Mouse (Mus musculus) E14TG2a.4 (cell line): ENCODE data around the gene Atad1.
"Not testable (repeated sequence)": the region's sequence is repeated elsewhere in the genome, so short reads cannot be mapped to it uniquely, and the experiment has no call there.

Experiments
- H3K27me3 ChIP-seq: 2 replicates; pipeline ENCODE4 v1.6.1; 2014; ENCODE audit warnings: low read length, control low read depth; ENCODE audit not compliant: insufficient read depth
- H3K36me3 ChIP-seq: 2 replicates; pipeline ENCODE4 v1.6.1; 2014; ENCODE audit warnings: low read length, control low read depth; ENCODE audit not compliant: insufficient read depth
- H3K4me1 ChIP-seq: replicated peaks from 2 replicates; pipeline ENCODE4 v1.6.1; 2014; ENCODE audit warnings: low read depth, low read length, control low read depth
- H3K4me3 ChIP-seq: replicated peaks from 2 replicates; pipeline ENCODE4 v1.5.1; 2014; ENCODE audit warnings: mild to moderate bottlenecking, low read length
- H3K9me3 ChIP-seq: 2 replicates; pipeline ENCODE4 v1.6.1; 2014; ENCODE audit warnings: low read length, control low read depth
- CTCF ChIP-seq: conservative IDR thresholded peaks from 2 replicates; pipeline ENCODE4 v1.5.1; 2014; ENCODE audit warnings: low read length
- NANOG ChIP-seq: IDR thresholded peaks from 2 replicates; pipeline ENCODE4 v1.6.1; 2014; ENCODE audit warnings: borderline replicate concordance, low read length, mixed read lengths
- POU5F1 ChIP-seq: IDR thresholded peaks from 2 replicates; pipeline ENCODE4 v1.6.1; 2014; ENCODE audit warnings: low read length, borderline replicate concordance

The Atad1 gene

DNA sequence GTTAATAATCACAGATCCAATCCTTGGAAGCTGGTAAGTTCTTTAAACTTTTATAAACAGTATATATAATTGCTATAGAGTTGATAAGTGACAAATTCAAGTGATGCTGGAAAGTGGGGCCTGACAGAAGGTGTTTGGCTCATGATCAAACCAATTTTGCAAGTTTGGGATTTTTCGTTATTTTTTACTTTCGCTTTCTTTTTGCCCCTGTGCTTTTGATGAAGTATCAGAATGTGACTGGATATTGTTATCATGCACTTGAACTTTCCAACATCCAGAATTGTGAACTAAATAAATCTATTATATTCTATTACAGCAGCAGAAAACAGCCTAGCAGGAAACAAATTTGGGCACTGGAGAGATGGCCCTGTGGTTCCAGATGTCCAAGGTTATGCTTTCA lies 58.7 kb downstream of the Atad1 start:
- TF ChIP-seq POU5F1 (no peak), NANOG (no peak), CTCF (no peak)
- Histone ChIP-seq H3K4me3 (no peak overlapping the region), H3K36me3 (peaks cover 83% of the 10 kb centered on the region), H3K9me3 (no peaks in the 10 kb centered on the region), H3K27me3 (no peaks in the 10 kb centered on the region), H3K4me1 (no peaks in the 10 kb centered on the region)

DNA sequence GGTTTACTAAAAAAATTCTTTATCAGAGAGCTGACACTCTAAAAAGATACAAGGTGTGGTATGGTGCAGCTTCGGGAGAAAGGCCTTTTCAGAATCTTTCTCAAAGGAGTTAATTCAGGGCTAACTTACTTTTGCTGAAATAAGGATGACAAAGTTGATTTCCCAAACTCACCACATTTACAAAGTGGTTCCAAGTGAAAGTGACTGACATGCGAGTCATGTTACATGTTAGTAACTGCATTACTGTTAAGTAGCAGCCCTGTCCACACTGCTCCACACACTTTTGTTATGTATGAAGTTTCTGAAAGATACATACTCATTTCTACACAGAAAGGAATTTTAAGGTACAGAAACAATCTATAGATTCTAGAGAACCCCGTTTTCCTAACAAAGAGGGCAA lies 63.8 kb downstream of the Atad1 start:
- Histone ChIP-seq H3K4me3 (no peak overlapping the region), H3K9me3 (no peaks in the 10 kb centered on the region), H3K4me1 (no peaks in the 10 kb centered on the region), H3K36me3 (peaks cover 81% of the 10 kb centered on the region), H3K27me3 (no peaks in the 10 kb centered on the region)
- TF ChIP-seq POU5F1 (no peak), NANOG (no peak), CTCF (no peak)

- not testable (repeated sequence) for H3K9me3 ChIP-seq, H3K4me3 ChIP-seq, H3K4me1 ChIP-seq, H3K27me3 ChIP-seq
- H3K36me3 ChIP-seq, result peaks cover 36% of the 10 kb centered on the region
Measured at GRCm38 (mm10) chr19:32667830-32668229, 71.8 kb downstream of the Atad1 start.

DNA sequence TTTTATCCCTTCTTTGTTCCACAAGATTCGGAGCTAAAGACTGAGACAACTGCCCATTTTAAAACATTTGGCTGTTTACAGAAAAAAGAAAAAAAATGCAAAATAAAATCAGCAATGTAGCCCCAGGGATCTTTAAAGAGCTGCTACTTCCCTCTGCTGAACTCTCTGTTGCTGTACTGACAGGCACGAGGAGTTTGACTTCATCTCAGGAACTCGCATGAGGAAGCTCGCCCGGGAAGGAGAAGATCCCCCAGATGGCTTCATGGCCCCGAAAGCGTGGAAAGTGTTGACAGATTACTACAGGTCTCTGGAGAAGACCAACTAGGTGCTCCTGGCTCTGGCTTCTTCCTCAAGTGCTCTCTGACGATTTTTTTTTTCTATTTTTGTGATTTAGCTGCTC lies 74.3 kb downstream of the Atad1 start:
- H3K4me1 ChIP-seq, result 0 out of 2 replicates have a peak, but pooled peaks cover 2% of the 10 kb centered on the region
- H3K36me3 ChIP-seq, result peaks cover 18% of the 10 kb centered on the region; the same call in 1 of the 2 replicates
- H3K4me3 ChIP-seq, result no peak overlapping the region
- H3K9me3 ChIP-seq, result no peaks in the 10 kb centered on the region
- H3K27me3 ChIP-seq, result no peaks in the 10 kb centered on the region
- TF ChIP-seq POU5F1, result no peak
- TF ChIP-seq NANOG, result no peak
- TF ChIP-seq CTCF, result no peak

- TF ChIP-seq NANOG, result no peak
- TF ChIP-seq POU5F1, result no peak
- TF ChIP-seq CTCF, result no peak
- Histone ChIP-seq H3K27me3 (no peaks in the 10 kb centered on the region), H3K9me3 (no peaks in the 10 kb centered on the region), H3K4me1 (no peaks in the 10 kb centered on the region), H3K4me3 (no peak overlapping the region), H3K36me3 (0 out of 2 replicates have a peak, but pooled peaks cover 15% of the 10 kb centered on the region)
Measured at GRCm38 (mm10) chr19:32662936-32663335, 76.7 kb downstream of the Atad1 start.

DNA sequence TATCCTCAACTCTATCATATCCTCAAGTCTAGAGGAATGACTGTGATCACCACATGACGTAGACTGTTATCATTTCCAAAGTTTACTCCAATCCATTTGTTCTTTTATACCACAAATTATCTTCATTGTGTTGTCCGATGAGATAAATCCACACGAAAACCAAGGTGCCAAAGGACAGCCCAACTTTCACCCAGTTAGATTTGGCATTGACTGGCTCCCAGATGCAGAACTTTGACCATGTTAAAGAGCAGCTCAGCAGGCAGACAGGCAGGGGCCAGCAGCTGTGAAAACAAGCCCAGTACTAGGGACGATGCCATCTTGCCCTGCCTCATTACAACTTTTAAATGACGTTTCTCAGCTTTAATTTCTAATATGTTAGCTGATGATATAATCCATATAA lies 80.2 kb downstream of the Atad1 start:
- H3K4me1 ChIP-seq, result no peaks in the 10 kb centered on the region
- H3K36me3 ChIP-seq, result 0 out of 2 replicates have a peak, but pooled peaks cover 2% of the 10 kb centered on the region
- no peaks in the 10 kb centered on the region for H3K27me3 ChIP-seq
- no peaks in the 10 kb centered on the region for H3K9me3 ChIP-seq
- TF ChIP-seq NANOG, result no peak
- no peak for TF ChIP-seq CTCF
- no peak for TF ChIP-seq POU5F1
- no peak overlapping the region for H3K4me3 ChIP-seq

DNA sequence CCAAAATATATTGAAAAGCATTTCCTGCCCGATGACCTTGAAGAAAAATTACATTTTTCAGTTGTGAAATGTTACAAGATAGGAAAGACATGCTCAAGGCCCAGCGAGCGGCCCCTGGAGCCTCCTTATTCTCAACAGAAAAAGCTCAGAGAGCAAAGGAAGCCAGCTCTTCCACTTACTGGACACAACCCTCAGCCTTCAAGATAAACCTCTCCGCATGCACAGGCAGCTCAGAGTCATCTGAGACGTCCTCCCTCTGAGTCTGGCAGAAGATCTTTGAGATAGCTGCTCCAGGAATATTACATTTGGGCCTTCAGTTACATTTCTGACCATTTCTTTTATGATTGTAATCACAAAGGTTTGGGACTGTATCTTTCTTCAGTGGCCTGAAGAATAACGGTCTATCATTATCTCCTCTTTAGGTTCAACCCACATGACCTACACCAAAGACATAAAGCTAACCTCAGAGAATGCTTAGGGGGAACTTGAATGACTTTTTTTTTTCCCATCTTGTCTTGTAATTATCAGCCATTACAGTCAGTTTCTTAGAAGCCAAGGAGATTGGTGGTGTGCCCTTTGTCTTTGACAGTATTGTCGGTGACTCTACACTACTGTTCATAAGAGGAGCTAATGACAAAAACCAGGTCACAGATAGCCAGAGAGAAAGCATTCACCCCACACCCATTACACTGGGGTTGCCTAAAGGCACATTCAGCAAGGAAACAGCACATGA lies 85.8 kb downstream of the Atad1 start:
- Histone ChIP-seq H3K36me3 (no peaks in the 10 kb centered on the region), H3K4me3 (no peak overlapping the region), H3K4me1 (no peaks in the 10 kb centered on the region), H3K9me3 (peaks cover 8% of the 10 kb centered on the region), H3K27me3 (no peaks in the 10 kb centered on the region)
- TF ChIP-seq POU5F1, result no peak
- no peak for TF ChIP-seq CTCF
- no peak for TF ChIP-seq NANOG

- Histone ChIP-seq H3K36me3 (no peaks in the 10 kb centered on the region), H3K27me3 (no peaks in the 10 kb centered on the region), H3K9me3 (peaks cover 11% of the 10 kb centered on the region), H3K4me3 (no peak overlapping the region), H3K4me1 (peaks cover 6% of the 10 kb centered on the region; the same call in 1 of the 2 replicates)
- TF ChIP-seq CTCF, result no peak
- no peak for TF ChIP-seq POU5F1
- TF ChIP-seq NANOG, result no peak
Measured at GRCm38 (mm10) chr19:32653122-32653521, 86.5 kb downstream of the Atad1 start.

DNA sequence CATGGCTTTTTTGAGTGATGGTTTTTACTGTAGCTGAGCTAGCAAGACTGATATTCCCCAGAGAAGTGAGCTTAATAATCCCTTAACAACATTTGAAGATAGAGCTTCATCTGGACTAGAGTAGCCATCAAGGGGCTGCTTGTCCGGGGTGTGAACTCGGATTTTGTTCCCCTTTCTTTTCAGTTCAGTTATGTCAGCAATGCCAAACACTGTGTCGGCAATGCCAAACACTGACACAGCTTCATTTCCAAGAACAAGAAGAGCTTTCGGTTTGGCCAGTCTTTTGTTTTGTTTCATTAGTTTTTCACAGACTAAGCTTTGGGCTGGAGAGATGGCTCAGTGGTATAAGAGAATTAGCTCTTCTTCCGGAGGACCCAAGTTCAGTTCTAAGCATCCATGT lies 88.5 kb downstream of the Atad1 start:
- Histone ChIP-seq H3K4me1 (peaks cover 11% of the 10 kb centered on the region; the same call in 1 of the 2 replicates), H3K36me3 (no peaks in the 10 kb centered on the region), H3K4me3 (no peak overlapping the region), H3K9me3 (peaks cover 23% of the 10 kb centered on the region), H3K27me3 (no peaks in the 10 kb centered on the region)
- TF ChIP-seq CTCF (no peak), NANOG (no peak), POU5F1 (no peak)
